Mouse (Mus musculus) ZHBTc4 (cell line): ENCODE data around the gene Gm10406.
"Not testable (repeated sequence)": the region's sequence is repeated elsewhere in the genome, so short reads cannot be mapped to it uniquely, and the experiment has no call there.

Experiments
- DNase-seq: peaks from one replicate; pipeline ENCODE4 v3.0.0-alpha.2; 2011; ENCODE audit warnings: low read depth, low spot score

The Gm10406 gene

DNA sequence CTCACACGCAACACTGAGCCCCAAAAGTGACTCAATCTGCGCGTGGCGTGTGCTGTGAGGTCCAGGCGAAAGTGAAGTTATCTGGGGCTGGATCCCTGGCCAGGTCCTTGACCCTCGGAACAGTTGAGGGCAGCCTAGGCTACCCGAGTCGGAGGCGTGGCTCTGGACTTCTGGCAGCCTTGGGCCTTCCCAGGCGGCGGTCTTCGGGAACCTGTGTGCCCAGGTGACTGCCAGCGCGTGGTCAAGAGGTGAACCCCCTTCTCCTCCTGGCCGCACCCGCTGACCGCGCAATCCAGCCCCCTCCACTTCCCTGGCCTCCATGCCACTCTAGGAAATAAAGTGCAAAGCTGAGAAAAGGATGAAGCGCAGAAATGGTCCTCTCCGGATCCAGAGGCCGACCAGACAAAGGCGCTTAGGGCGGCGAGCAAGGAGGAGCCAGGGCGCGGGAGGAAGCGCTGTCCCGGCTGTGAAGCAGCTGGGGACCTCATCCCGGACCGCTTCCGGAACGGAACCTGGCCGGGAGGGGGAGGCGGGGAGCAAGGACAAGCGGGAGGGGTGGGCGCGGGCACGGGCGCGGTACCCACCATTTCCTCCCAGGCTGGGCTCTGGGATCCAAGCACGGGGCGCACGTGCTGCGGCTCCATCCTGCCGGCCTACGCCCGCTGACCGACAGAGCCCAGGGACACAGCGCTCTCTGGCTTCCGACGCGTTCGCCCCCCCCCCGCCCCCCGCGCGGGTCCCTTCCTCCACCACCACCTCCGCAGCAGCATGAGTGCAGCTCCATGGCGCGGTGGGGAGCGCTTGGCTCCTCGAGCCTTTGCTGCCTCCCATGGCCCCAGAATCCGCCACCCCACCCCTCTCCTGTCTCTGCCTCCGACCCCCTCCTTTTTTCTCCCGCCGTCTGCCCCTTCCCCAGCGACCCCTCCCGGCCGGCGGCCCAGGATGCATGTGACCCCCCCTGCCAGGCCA, at the start of gene Gm10406:
Gene Gm10406 (minus strand): TSS at position 669 of the 969 bp plus-strand sequence.
- peak; percentile 7 for DNase-seq

DNA sequence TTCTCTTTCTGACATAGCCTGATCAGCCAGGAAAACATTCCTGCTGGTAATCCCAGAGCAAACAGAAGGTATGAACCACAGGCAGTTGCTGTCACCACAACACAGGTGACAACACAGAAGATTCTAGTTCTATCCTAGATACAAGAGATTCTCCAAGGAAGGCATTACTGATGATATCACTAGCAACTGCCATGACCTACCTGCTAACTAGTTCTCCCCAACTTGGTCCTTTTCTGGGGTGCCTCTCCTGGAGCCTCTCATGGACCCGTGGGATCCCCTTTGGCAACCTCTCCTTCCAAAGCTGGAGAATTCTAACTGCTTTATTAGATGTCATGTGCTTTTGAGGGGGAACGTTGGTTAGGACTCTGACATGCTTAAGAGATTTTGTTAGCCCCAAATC, 17.6 kb upstream of the Gm10406 start, which contains the start of gene Gm3685:
Gene Gm3685 (minus strand): TSS at position 101 of the 400 bp plus-strand sequence.
- not testable (repeated sequence) for DNase-seq

DNA sequence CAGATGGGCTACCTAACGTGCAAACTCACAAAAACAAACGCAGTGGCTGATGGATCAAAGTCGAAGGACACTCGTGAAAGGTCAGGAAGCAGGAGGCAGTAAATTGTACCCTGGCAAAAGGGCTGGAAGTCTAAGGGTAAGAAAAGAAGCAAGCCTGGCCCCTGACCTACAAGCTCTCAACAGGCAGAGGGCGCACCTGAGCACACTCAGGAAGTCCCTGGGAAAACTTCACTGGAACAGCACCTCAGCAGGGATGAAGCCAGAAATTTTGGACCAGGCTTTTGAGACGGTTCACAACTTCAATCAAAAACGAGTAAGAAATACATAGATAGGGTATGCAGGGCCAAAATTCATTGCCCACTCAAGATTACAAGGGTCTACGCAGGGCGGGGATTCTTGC, 975 bp downstream of the Gm10406 start:
- not testable (repeated sequence) for DNase-seq

DNA sequence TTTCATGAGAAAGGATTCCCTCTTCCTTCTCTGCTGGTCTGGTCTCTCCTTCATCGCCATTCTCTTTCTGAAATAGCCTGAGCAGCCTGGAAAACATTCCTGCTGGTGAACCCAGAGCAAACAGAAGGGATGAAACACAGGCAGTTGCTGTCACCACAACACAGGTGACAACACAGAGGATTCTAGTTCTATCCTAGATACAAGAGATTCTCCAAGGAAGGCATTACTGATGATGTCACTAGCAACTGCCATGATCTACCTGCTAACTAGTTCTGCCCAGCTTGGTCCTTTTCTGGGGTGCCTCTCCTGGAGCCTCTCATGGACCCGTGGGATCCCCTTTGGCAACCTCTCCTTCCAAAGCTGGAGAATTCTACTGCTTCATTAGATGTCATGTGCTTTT, 53.5 kb downstream of the Gm10406 start, which contains the start of gene Gm6356:
Gene Gm6356 (minus strand): TSS at position 101 of the 400 bp plus-strand sequence.
- DNase-seq, result not testable (repeated sequence)
